Mouse (Mus musculus): ENCODE data around the gene Kcnh7.

DNA sequence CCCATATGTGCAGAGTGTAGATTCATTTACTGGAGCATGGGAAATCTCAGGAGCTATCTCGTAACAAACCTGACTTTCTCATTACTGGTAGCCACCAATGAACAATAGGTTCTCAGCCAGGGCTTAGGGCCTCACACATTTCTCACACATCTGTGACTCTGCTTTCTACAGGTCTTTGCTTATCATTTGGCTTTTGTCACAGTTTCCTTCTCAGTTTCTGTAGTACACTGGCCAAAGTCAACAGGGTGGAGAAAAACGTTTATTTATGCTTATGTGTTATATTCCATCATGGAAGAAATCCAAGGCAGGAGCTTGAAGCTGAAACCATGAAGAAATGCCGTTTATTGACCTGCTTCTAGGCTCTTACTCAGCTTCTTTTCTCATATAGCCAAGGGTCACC, 63.8 kb downstream of the Kcnh7 start:
- no peak for TF ChIP-seq MAX (IDR thresholded peaks at IDR 0.05)
- TF ChIP-seq CTCF (IDR thresholded peaks at IDR 0.05; ENCODE audit: control insufficient read depth, insufficient read depth, insufficient read length): no peak
- TF ChIP-seq MYOG (IDR thresholded peaks at IDR 0.05; ENCODE audit: control insufficient read depth, extremely low read depth, insufficient read length): no peak
- TF ChIP-seq MYOD1 (IDR thresholded peaks at IDR 0.05; ENCODE audit: control insufficient read depth, insufficient read length, low read depth): no peak
- TF ChIP-seq FOSL1 (IDR thresholded peaks at IDR 0.05; ENCODE audit: insufficient read depth, low read length, poor library complexity, severe bottlenecking): no peak
- no peak for TF ChIP-seq USF1 (IDR thresholded peaks at IDR 0.05; ENCODE audit: low read depth)

Measured in C2C12 (cell line).